Mouse (Mus musculus) brain, embryonic 14.5 days (tissue): ENCODE data around the gene Arhgap22.

Experiments used
- CTCF ChIP-seq: fragments of 200-500 bp; IDR thresholded peaks from 2 replicates; pipeline ENCODE4 v1.5.1; 2012; ENCODE audit warnings: inconsistent platforms, mild to moderate bottlenecking, moderate library complexity, borderline replicate concordance; ENCODE audit not compliant: insufficient read depth, insufficient read length; ENCODE audit errors: extremely low read depth
- POLR2A ChIP-seq: fragments of 200-500 bp; IDR thresholded peaks from 2 replicates; pipeline ENCODE4 v1.6.1; 2012; ENCODE audit warnings: mild to moderate bottlenecking, inconsistent platforms, borderline replicate concordance; ENCODE audit not compliant: poor library complexity, insufficient read depth, insufficient read length, severe bottlenecking; ENCODE audit errors: extremely low read depth

DNA sequence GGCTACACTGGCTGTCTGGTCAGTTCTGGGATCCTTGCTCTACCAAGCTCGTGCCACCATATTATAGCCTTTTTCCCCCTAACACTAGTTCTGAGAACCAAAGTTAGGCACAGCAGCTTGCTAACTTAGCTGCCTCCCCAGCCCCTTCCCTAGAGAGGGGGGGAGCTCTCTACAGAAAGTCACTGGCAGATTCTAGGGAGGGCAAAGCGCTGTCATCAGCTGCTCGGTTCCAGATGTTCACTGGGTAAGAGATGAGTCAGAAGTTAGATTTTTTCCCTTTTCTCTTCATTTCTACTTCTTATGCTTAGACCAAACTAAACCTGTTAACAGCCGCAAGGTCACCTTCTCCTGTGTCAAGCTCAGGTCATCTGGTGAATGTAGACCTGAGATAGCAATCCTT lies 16.8 kb downstream of the Arhgap22 start:
- TF ChIP-seq CTCF (no peak), POLR2A (no peak)
